Mouse (Mus musculus): Measurements from ENCODE around the gene Rfc1.

DNA sequence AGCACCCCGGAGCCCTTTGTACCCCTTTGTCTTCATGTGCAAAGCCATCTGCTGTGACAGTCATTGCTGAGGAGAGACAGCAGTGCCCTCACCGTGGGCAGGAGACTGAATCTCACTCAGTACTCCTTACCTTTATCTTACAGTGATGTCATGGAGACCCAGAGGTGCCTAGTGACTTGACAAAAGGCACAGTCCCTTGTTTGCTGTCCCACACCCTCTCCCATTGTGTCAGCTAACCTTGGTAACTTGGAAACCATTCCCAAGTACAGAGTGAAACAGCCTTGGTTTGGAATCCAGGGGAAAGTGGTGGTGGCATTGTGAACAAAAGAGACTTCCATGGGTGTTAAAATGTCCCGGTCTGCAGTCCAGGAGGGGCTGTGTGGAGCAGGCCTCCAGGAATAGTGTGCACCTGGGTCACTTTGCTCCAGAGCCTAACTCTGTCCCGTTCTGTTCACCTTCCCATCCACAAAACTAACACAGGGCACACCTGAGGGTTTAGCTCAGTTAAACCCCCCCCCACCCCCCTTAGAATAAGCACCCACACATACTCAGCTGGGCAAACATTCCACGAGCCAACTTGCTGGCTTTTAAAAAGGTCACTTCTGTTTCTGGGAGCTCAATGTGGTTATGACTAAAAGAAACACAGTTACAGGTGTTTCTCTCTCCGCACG is 85.2 kb downstream of the Rfc1 start:
- TF ChIP-seq CTCF (IDR thresholded peaks at IDR 0.05 in 2 of 3, conservative IDR thresholded peaks at IDR 0.05 in 1 of 3; ENCODE audit: control insufficient read depth in 1 of 3, insufficient read depth in 1 of 3, low read depth in 2 of 3, low read length in 3 of 3, poor library complexity in 1 of 3, severe bottlenecking in 1 of 3) (no peak), MYC (IDR thresholded peaks at IDR 0.05; ENCODE audit: low read depth, low read length) (no peak), CHD1 (IDR thresholded peaks at IDR 0.05; ENCODE audit: low read depth, low read length) (no peak)
